Mouse (Mus musculus): ENCODE data around the gene Tob2. TPM values are rescaled to one million over a fixed set of nuclear protein-coding genes. Genes with fewer than 3 reads are reported as not detected.

The Tob2 gene
- polyA plus RNA-seq, 1 experiment, result 31.6 TPM

DNA sequence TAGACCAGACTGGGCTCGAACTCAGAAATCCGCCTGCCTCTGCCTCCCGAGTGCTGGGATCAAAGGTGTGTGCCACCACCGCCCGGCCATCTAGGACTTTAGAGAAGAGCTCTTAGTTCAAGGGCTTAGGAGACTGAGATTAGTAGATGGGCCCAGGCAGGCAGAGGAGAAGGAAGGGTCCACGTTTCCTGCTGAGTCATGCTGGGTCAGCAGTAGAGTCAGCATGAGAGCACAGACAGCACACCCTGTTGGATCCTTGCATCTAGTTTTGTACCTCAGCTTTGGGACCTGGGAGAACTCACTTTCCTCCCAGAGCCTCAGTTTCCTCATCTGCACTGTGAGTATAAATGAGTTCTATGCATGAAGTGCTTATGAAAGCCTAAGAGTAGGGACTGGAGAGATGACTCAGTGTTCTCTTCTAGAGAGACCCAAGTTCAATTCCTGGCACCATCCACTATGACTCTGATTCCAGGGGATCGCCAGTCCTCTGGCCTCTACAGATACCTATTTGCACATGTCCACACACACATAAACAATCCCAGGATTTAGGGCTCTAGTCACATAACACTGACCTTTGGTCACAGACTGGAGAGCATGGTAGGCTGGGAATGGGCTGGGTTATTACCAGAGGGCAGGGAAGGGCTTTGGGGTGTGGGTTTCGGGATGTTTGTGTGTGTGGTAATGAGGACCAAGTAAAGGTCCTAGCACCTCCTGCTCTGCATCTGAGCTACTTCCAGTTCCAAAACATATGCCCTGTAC lies 33.4 kb upstream of the Tob2 start:
- DNase-seq, result peak; percentile 42
- H3K4me3 ChIP-seq (ENCODE audit: insufficient read depth, low read depth, low read length), result no peak overlapping the region
- peaks cover 7% of the 10 kb centered on the region for H3K36me3 ChIP-seq (ENCODE audit: control insufficient read depth, insufficient read depth, low read length)
- TF ChIP-seq POLR2A (IDR thresholded peaks at IDR 0.05; ENCODE audit: low read depth, low read length) (no peak), CTCF (conservative IDR thresholded peaks at IDR 0.05; ENCODE audit: insufficient read depth, insufficient read length, low read depth, low read length) (no peak)
- H3K27me3 ChIP-seq (replicated peaks; ENCODE audit: control insufficient read depth, insufficient read depth, low read length), result no peaks in the 10 kb centered on the region
- WGBS, result 73% methylated on average over 8 of the region's 8 CpGs
- no peak overlapping the region for H3K27ac ChIP-seq (ENCODE audit: insufficient read depth, low read depth, low read length)
- H3K4me1 ChIP-seq (ENCODE audit: control insufficient read depth, insufficient read depth, low read length), result peaks cover 11% of the 10 kb centered on the region; the same call in 1 of the 2 replicates

DNA sequence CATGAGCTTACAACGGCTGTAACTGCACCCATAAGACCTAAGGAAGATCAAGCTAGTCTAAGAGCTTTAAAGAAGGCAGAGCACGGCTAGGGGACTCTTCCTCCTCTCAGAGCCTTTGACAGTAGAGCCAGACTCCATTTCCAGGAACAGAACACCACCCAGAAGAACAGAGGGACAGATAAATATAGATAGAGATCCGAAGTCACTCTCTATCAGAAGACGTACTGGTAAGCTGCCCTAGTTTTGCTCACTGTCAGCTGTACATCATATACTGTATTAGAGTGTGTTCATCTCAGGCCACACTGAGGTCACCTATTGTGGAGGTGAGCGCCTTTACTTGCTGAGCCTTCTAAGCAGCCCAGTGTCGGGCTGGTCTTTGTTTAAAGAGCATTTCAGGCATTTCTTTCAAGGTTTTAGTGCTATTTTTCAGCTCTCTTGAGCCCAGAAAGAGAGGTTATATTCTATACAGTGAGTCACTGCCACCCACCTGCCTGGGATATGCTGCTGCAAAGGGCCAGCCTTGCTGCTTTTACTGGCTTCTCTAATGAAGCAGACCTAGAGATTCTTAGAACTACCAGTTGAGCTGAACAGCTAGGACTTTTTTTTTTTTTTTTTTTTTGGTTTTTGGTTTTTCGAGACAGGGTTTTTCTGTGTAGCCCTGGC lies 32.7 kb upstream of the Tob2 start:
- no peak for DNase-seq
- no peak overlapping the region for H3K4me3 ChIP-seq (ENCODE audit: insufficient read depth, low read depth, low read length)
- peaks cover 7% of the 10 kb centered on the region for H3K36me3 ChIP-seq (ENCODE audit: control insufficient read depth, insufficient read depth, low read length)
- no peaks in the 10 kb centered on the region for H3K27me3 ChIP-seq (replicated peaks; ENCODE audit: control insufficient read depth, insufficient read depth, low read length)
- TF ChIP-seq POLR2A (IDR thresholded peaks at IDR 0.05; ENCODE audit: low read depth, low read length), result no peak
- TF ChIP-seq CTCF (conservative IDR thresholded peaks at IDR 0.05; ENCODE audit: insufficient read depth, insufficient read length, low read depth, low read length), result no peak
- 85% methylated on average over 7 of the region's 7 CpGs for WGBS
- peaks cover 14% of the 10 kb centered on the region; the same call in 1 of the 2 replicates for H3K4me1 ChIP-seq (ENCODE audit: control insufficient read depth, insufficient read depth, low read length)
- H3K27ac ChIP-seq (ENCODE audit: insufficient read depth, low read depth, low read length), result no peak overlapping the region

DNA sequence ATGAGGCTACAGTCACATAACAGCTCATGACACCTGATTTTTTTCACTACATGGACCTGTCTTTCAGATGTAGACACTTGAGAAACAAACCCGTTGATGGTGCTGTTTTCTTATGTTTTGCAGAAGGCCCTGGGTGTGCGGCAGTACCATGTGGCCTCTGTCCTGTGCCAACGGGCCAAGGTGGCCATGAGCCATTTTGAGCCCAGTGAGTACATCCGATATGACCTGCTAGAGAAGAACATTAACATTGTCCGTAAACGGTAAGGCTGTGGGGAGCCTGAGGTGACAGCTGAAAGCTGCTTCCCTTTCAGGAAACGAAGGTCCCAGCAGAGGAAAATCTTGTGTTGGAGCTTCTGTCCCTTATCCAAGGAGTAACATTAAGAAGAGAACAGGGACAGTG lies 30.6 kb upstream of the Tob2 start:
- H3K36me3 ChIP-seq (ENCODE audit: control insufficient read depth, insufficient read depth, low read length), result no peaks in the 10 kb centered on the region; the same call in none of the 2 replicates
- no peak overlapping the region for H3K4me3 ChIP-seq (ENCODE audit: insufficient read depth, low read depth, low read length)
- no peak for DNase-seq
- WGBS, result 63% methylated on average over 7 of the region's 7 CpGs
- H3K4me1 ChIP-seq (ENCODE audit: control insufficient read depth, insufficient read depth, low read length), result peaks cover 25% of the 10 kb centered on the region; the same call in 1 of the 2 replicates
- no peak for TF ChIP-seq CTCF (conservative IDR thresholded peaks at IDR 0.05; ENCODE audit: insufficient read depth, insufficient read length, low read depth, low read length)
- TF ChIP-seq POLR2A (IDR thresholded peaks at IDR 0.05; ENCODE audit: low read depth, low read length), result no peak
- H3K27me3 ChIP-seq (replicated peaks; ENCODE audit: control insufficient read depth, insufficient read depth, low read length), result no peaks in the 10 kb centered on the region
- H3K27ac ChIP-seq (ENCODE audit: insufficient read depth, low read depth, low read length), result no peak overlapping the region

DNA sequence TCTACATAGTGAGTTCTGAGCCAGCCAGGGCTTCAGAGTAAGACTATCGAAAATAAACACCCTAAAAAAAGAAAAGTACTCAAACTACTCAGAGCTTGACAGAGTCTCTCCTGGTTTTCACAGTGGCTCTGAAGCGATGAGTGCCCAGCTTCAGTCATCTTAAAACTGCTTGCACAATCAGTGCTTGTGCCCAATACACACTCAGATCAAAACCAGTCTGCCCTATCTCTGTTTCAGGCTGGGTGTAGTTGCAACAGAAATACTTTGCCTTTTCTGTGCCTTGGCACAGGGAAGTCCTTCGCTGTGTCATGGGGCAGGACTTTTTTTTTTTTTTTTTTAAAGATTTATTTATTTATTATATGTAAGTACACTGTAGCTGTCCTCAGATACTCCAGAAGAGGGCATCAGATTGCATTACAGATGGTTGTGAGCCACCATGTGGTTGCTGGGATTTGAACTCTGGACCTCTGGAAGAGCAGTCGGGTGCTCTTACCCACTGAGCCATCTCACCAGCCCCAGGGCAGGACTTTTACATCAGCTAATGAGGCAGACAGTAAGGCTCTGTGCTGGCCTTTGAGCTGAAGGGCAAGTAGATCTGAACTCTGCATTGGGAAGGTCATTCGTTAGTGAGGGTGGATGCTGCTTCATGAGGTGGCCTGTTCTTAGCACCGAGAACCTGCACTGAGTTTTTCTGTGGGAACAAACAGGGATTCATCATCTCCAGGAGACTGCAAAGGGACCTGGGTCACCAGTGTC lies 28.4 kb upstream of the Tob2 start:
- TF ChIP-seq POLR2A (IDR thresholded peaks at IDR 0.05; ENCODE audit: low read depth, low read length) (no peak), CTCF (conservative IDR thresholded peaks at IDR 0.05; ENCODE audit: insufficient read depth, insufficient read length, low read depth, low read length) (no peak)
- 64% methylated on average over 6 of the region's 6 CpGs for WGBS
- peak overlapping the region; percentile 10; the same call in 1 of the 2 replicates for H3K27ac ChIP-seq (ENCODE audit: insufficient read depth, low read depth, low read length)
- H3K27me3 ChIP-seq (replicated peaks; ENCODE audit: control insufficient read depth, insufficient read depth, low read length), result no peaks in the 10 kb centered on the region
- H3K4me3 ChIP-seq (ENCODE audit: insufficient read depth, low read depth, low read length), result no peak overlapping the region
- no peaks in the 10 kb centered on the region; the same call in none of the 2 replicates for H3K36me3 ChIP-seq (ENCODE audit: control insufficient read depth, insufficient read depth, low read length)
- H3K4me1 ChIP-seq (ENCODE audit: control insufficient read depth, insufficient read depth, low read length), result peaks cover 32% of the 10 kb centered on the region; the same call in 1 of the 2 replicates
- DNase-seq, result peak; percentile 57

DNA sequence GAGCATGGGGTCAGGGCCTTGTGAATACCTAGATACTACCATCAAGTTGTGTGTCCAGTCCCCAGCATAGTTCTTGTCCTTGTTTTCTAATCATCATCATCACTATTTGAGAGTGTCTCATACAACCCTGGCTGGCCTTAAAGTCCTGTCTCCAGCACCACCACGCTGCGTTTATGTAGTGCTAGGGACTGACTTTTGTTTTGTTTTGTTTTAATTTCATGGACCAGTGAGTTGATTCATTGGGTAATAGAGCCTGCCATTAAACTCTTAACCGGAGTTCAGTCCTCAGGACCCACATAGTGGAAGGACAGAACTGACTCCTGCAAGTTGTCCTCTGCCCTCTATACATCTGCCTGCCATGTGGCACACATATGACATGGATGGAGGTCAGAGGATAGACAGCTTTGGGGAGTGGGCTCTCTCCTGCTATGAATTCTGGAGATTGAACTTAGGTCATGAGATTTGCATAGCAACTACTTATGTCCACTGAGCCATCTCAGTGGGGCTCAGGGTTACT lies 26.9 kb upstream of the Tob2 start:
- Histone ChIP-seq H3K4me3 (ENCODE audit: insufficient read depth, low read depth, low read length) (no peak overlapping the region), H3K27me3 (replicated peaks; ENCODE audit: control insufficient read depth, insufficient read depth, low read length) (no peaks in the 10 kb centered on the region), H3K4me1 (ENCODE audit: control insufficient read depth, insufficient read depth, low read length) (peaks cover 40% of the 10 kb centered on the region), H3K27ac (ENCODE audit: insufficient read depth, low read depth, low read length) (no peak overlapping the region), H3K36me3 (ENCODE audit: control insufficient read depth, insufficient read depth, low read length) (no peaks in the 10 kb centered on the region; the same call in 1 of the 2 replicates)
- 27% methylated on average over 3 of the region's 3 CpGs for WGBS
- DNase-seq, result peak; percentile 35
- no peak for TF ChIP-seq POLR2A (IDR thresholded peaks at IDR 0.05; ENCODE audit: low read depth, low read length)
- no peak for TF ChIP-seq CTCF (conservative IDR thresholded peaks at IDR 0.05; ENCODE audit: insufficient read depth, insufficient read length, low read depth, low read length)

DNA sequence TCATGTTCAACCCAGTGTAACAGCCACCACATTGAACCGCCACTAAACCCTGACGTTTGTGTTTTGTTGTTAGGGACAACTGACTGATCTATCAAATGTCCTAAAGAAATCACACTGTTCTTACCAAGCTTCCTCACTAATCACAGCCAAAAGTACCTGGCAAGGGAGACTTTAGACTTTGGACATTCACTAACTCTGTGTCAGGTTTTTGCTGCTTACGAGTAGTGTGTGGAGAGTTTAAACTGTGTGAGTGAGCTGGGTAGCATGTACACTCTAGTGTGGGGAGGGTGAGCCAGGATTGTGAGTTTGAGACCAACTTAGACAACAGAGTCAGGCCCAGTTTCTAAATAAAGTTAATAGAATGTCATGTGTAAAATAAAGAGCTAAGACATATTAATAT lies 23.8 kb upstream of the Tob2 start:
- no peaks in the 10 kb centered on the region for H3K36me3 ChIP-seq (ENCODE audit: control insufficient read depth, insufficient read depth, low read length)
- peak overlapping the region; percentile 34 for H3K27ac ChIP-seq (ENCODE audit: insufficient read depth, low read depth, low read length)
- no peaks in the 10 kb centered on the region for H3K27me3 ChIP-seq (replicated peaks; ENCODE audit: control insufficient read depth, insufficient read depth, low read length)
- peak; percentile 84 for DNase-seq
- TF ChIP-seq CTCF (conservative IDR thresholded peaks at IDR 0.05; ENCODE audit: insufficient read depth, insufficient read length, low read depth, low read length) (no peak), POLR2A (IDR thresholded peaks at IDR 0.05; ENCODE audit: low read depth, low read length) (no peak)
- no peak overlapping the region for H3K4me3 ChIP-seq (ENCODE audit: insufficient read depth, low read depth, low read length)
- WGBS, result 40% methylated on average over 3 of the region's 3 CpGs
- H3K4me1 ChIP-seq (ENCODE audit: control insufficient read depth, insufficient read depth, low read length), result peaks cover 52% of the 10 kb centered on the region
